Mouse (Mus musculus) heart, embryonic 14.5 days (tissue): ENCODE data around the gene 1700042G07Rik. TPM values are rescaled to one million over a fixed set of nuclear protein-coding genes. Genes with fewer than 3 reads are reported as not detected.

Source experiments
- ATAC-seq: fragments of 200-750 bp; cut with Nextera tagmentation; 2 replicates; pipeline ENCODE4 v1.8.0; 2017; ENCODE audit warnings: low read depth, moderate TSS enrichment; ENCODE audit not compliant: insufficient number of reproducible peaks, insufficient read depth, low FRiP score
- H3K27ac ChIP-seq, 2 experiments: fragments of 200-500 bp in 1 of 2; fragments of 300-500 bp in 1 of 2; sonication (generic) in 1 of 2; replicated peaks in 1 of 2; 2 replicates each; pipeline ENCODE4 v1.5.1; 2012 to 2014; ENCODE audit warnings: low read depth in 2 of 2, low read length in 2 of 2, control low read depth in 1 of 2, mild to moderate bottlenecking in 1 of 2, mixed read lengths in 1 of 2; ENCODE audit not compliant: control insufficient read depth in 1 of 2, insufficient read depth in 1 of 2
- H3K27me3 ChIP-seq: fragments of 300-500 bp; sonication (generic); 2 replicates; pipeline ENCODE4 v1.6.1; 2014; ENCODE audit warnings: mild to moderate bottlenecking, low read length, control low read depth; ENCODE audit not compliant: control insufficient read depth, insufficient read depth
- H3K36me3 ChIP-seq: fragments of 300-500 bp; sonication (generic); 2 replicates; pipeline ENCODE4 v1.6.1; 2014; ENCODE audit warnings: mild to moderate bottlenecking, control low read depth, low read length, mixed read lengths; ENCODE audit not compliant: control insufficient read depth, insufficient read depth
- H3K4me1 ChIP-seq, 2 experiments: fragments of 200-500 bp in 1 of 2; fragments of 300-500 bp in 1 of 2; sonication (generic) in 1 of 2; 2 replicates each; pipeline ENCODE4 v1.6.1; 2012 to 2014; ENCODE audit warnings: low read length in 2 of 2, control low read depth in 1 of 2, mixed read lengths in 1 of 2; ENCODE audit not compliant: control insufficient read depth in 2 of 2, insufficient read depth in 2 of 2
- H3K4me2 ChIP-seq: fragments of 300-500 bp; sonication (generic); 2 replicates; pipeline ENCODE4 v1.6.1; 2014; ENCODE audit warnings: mild to moderate bottlenecking, low read length
- H3K4me3 ChIP-seq, 2 experiments: fragments of 200-500 bp in 1 of 2; fragments of 300-500 bp in 1 of 2; sonication (generic) in 1 of 2; 2 replicates each; pipeline ENCODE4 v1.5.1; 2012 to 2014; ENCODE audit warnings: low read length in 2 of 2, mild to moderate bottlenecking in 2 of 2, control low read depth in 1 of 2, low read depth in 1 of 2, moderate library complexity in 1 of 2; ENCODE audit not compliant: control insufficient read depth in 1 of 2, insufficient read depth in 1 of 2
- H3K9ac ChIP-seq: fragments of 300-500 bp; sonication (generic); 2 replicates; pipeline ENCODE4 v1.6.1; 2014; ENCODE audit warnings: mild to moderate bottlenecking, low read length
- H3K9me3 ChIP-seq: fragments of 300-500 bp; sonication (generic); 2 replicates; pipeline ENCODE4 v1.6.1; 2016; ENCODE audit warnings: low read length, control low read depth; ENCODE audit not compliant: control insufficient read depth
- WGBS: fragments of 180-500 bp; shearing (Covaris S2); extraction: QIAGEN DNeasy Blood & Tissue Kit; methylation state at CpG from one replicate; pipeline ENCODE4 v1.1.7; 2014; 5-methylcytosine and 5-hydroxymethylcytosine counted together
- polyA plus RNA-seq: library from polyadenylated mRNA; unstranded; fragments of >200 nt; fragmentation: Nextera tagmentation; extraction: Ambion mirVana; gene quantifications from 2 replicates; pipeline ENCODE4 v1.2.1, GENCODE M21; 2014

1700042G07Rik gene
- polyA plus RNA-seq, 1 experiment from 2014 or later: not detected

GRCm38 (mm10) chr4:116192286-116192835, 19.2 kb downstream of the 1700042G07Rik start:
- Histone ChIP-seq H3K4me3 (no peak overlapping the region), H3K36me3 (no peaks in the 10 kb centered on the region), H3K9ac (no peak overlapping the region), H3K9me3 (no peaks in the 10 kb centered on the region), H3K4me1 (peaks cover 4% of the 10 kb centered on the region in 2 experiments; a peak in 2 of 4 replicates), H3K27ac (no peak overlapping the region), H3K27me3 (no peaks in the 10 kb centered on the region), H3K4me2 (no peak overlapping the region)
- 45% methylated on average over 4 of the region's 4 CpGs for WGBS
- no peak for ATAC-seq

GRCm38 (mm10) chr4:116193583-116194383, 20.6 kb downstream of the 1700042G07Rik start:
- Histone ChIP-seq H3K4me2 (no peak overlapping the region), H3K9me3 (no peaks in the 10 kb centered on the region), H3K9ac (no peak overlapping the region), H3K4me3 (no peak overlapping the region), H3K27ac (no peak overlapping the region), H3K36me3 (no peaks in the 10 kb centered on the region), H3K4me1 (peaks cover 4% of the 10 kb centered on the region in 2 experiments; a peak in 2 of 4 replicates), H3K27me3 (no peaks in the 10 kb centered on the region)
- no peak for ATAC-seq
- WGBS: 33% methylated on average over 9 of the region's 9 CpGs

- no peak overlapping the region for H3K4me3 ChIP-seq
- H3K4me2 ChIP-seq: no peak overlapping the region
- no peaks in the 10 kb centered on the region for H3K36me3 ChIP-seq
- H3K27ac ChIP-seq: no peak overlapping the region
- ATAC-seq: no peak
- H3K9me3 ChIP-seq: no peaks in the 10 kb centered on the region
- H3K9ac ChIP-seq: no peak overlapping the region
- 80% methylated on average over 2 of the region's 2 CpGs for WGBS
- peaks cover 4% of the 10 kb centered on the region in 2 experiments; a peak in 2 of 4 replicates for H3K4me1 ChIP-seq
- H3K27me3 ChIP-seq: no peaks in the 10 kb centered on the region
Observed at GRCm38 (mm10) chr4:116198422-116198821, 25.2 kb downstream of the 1700042G07Rik start.

GRCm38 (mm10) chr4:116204422-116204821, 31.2 kb downstream of the 1700042G07Rik start:
- Histone ChIP-seq H3K27ac (no peak overlapping the region), H3K36me3 (no peaks in the 10 kb centered on the region), H3K4me2 (no peak overlapping the region), H3K27me3 (no peaks in the 10 kb centered on the region), H3K9ac (no peak overlapping the region), H3K4me1 (no peaks in the 10 kb centered on the region), H3K9me3 (no peaks in the 10 kb centered on the region), H3K4me3 (no peak overlapping the region)
- ATAC-seq: no peak
- WGBS: 51% methylated on average over 3 of the region's 3 CpGs

GRCm38 (mm10) chr4:116206531-116206930, 33.4 kb downstream of the 1700042G07Rik start:
- no peak overlapping the region for H3K4me2 ChIP-seq
- WGBS: 73% methylated on average over 4 of the region's 4 CpGs
- no peak overlapping the region for H3K4me3 ChIP-seq
- no peak overlapping the region for H3K9ac ChIP-seq
- H3K4me1 ChIP-seq: no peaks in the 10 kb centered on the region
- ATAC-seq: no peak
- no peaks in the 10 kb centered on the region for H3K9me3 ChIP-seq
- H3K27ac ChIP-seq: no peak overlapping the region
- H3K36me3 ChIP-seq: no peaks in the 10 kb centered on the region
- H3K27me3 ChIP-seq: no peaks in the 10 kb centered on the region

- H3K4me3 ChIP-seq: no peak overlapping the region
- H3K9ac ChIP-seq: no peak overlapping the region
- no peak overlapping the region for H3K27ac ChIP-seq
- H3K4me1 ChIP-seq: no peaks in the 10 kb centered on the region
- no peaks in the 10 kb centered on the region for H3K27me3 ChIP-seq
- H3K4me2 ChIP-seq: no peak overlapping the region
- H3K9me3 ChIP-seq: no peaks in the 10 kb centered on the region
- no peak for ATAC-seq
- 75% methylated on average over 1 of the region's 1 CpGs for WGBS
- H3K36me3 ChIP-seq: no peaks in the 10 kb centered on the region
Observed at GRCm38 (mm10) chr4:116208891-116209290, 35.7 kb downstream of the 1700042G07Rik start.

GRCm38 (mm10) chr4:116215895-116216605, 42.9 kb downstream of the 1700042G07Rik start:
- no peaks in the 10 kb centered on the region for H3K36me3 ChIP-seq
- H3K4me3 ChIP-seq: no peak overlapping the region
- no peak overlapping the region for H3K4me2 ChIP-seq
- H3K9ac ChIP-seq: no peak overlapping the region
- H3K9me3 ChIP-seq: no peaks in the 10 kb centered on the region
- peaks cover 3 to 18% of the 10 kb centered on the region in 2 experiments; a peak in 3 of 4 replicates for H3K4me1 ChIP-seq
- peak overlapping the region; percentile 17 to 25; a peak in 1 of 4 replicates for H3K27ac ChIP-seq
- WGBS: 87% methylated on average over 2 of the region's 2 CpGs
- no peaks in the 10 kb centered on the region for H3K27me3 ChIP-seq
- ATAC-seq: no peak
